Mouse (Mus musculus) MEL (cell line): ENCODE data around the gene Lnx2. TPM values are rescaled to one million over a fixed set of nuclear protein-coding genes. Genes with fewer than 3 reads are reported as not detected.
A peak's percentile ranks its signal among the peaks of the same experiment; 100 is the strongest.

Source experiments
- DNase-seq: peaks from one replicate; pipeline ENCODE4 v3.0.0; 2011; ENCODE audit warnings: low read depth, low spot score
- H3K27ac ChIP-seq: 2 replicates; pipeline ENCODE4 v1.5.1; 2012; ENCODE audit warnings: low read depth, mild to moderate bottlenecking, control low read depth, low read length, moderate library complexity; ENCODE audit not compliant: control insufficient read depth
- H3K27me3 ChIP-seq, 2 experiments: fragments of 150-350 bp in 1 of 2; sonication (generic) in 1 of 2; 2 replicates each; pipeline ENCODE4 v1.6.1; 2012; ENCODE audit warnings: low read length in 2 of 2, mild to moderate bottlenecking in 2 of 2, improper control_type of control experiment in 1 of 2, moderate library complexity in 1 of 2; ENCODE audit not compliant: insufficient read depth in 2 of 2, control insufficient read depth in 1 of 2
- H3K36me3 ChIP-seq, 2 experiments: 2 replicates each; pipeline ENCODE4 v1.6.1; 2012 to 2014; ENCODE audit warnings: low read length in 2 of 2, improper control_type of control experiment in 1 of 2, inconsistent platforms in 1 of 2, mild to moderate bottlenecking in 1 of 2; ENCODE audit not compliant: insufficient read depth in 2 of 2, control insufficient read depth in 1 of 2
- H3K4me1 ChIP-seq, 2 experiments: fragments of 150-350 bp in 1 of 2; sonication (generic) in 1 of 2; 2 replicates each; pipeline ENCODE4 v1.6.1; 2012; ENCODE audit warnings: low read length in 2 of 2, improper control_type of control experiment in 1 of 2, mild to moderate bottlenecking in 1 of 2; ENCODE audit not compliant: insufficient read depth in 2 of 2, control insufficient read depth in 1 of 2
- H3K4me3 ChIP-seq, 2 experiments: fragments of 150-350 bp in 1 of 2; sonication (generic) in 1 of 2; 2 replicates each; pipeline ENCODE4 v1.5.1; 2012; ENCODE audit warnings: low read depth in 2 of 2, low read length in 2 of 2, mild to moderate bottlenecking in 2 of 2, moderate library complexity in 2 of 2, control low read depth in 1 of 2, improper control_type of control experiment in 1 of 2; ENCODE audit not compliant: control insufficient read depth in 1 of 2, insufficient read depth in 1 of 2
- H3K79me2 ChIP-seq: 2 replicates; pipeline ENCODE4 v1.6.1; 2012; ENCODE audit warnings: mild to moderate bottlenecking, low read length, moderate library complexity; ENCODE audit not compliant: control insufficient read depth, poor library complexity, insufficient read depth
- H3K9ac ChIP-seq: 2 replicates; pipeline ENCODE4 v1.6.1; 2012; ENCODE audit warnings: low read depth, mild to moderate bottlenecking, control low read depth, low read length, moderate library complexity; ENCODE audit not compliant: control insufficient read depth, poor library complexity, severe bottlenecking
- H3K9me3 ChIP-seq: fragments of 150-350 bp; sonication (generic); replicated peaks from 2 replicates; pipeline ENCODE4 v1.6.1; 2012; ENCODE audit warnings: mild to moderate bottlenecking, low read length, improper control_type of control experiment, moderate library complexity; ENCODE audit not compliant: insufficient read depth
- BHLHE40 ChIP-seq: IDR thresholded peaks from 2 replicates; pipeline ENCODE4 v1.6.1; 2012; ENCODE audit warnings: low read depth, mild to moderate bottlenecking, inconsistent platforms, low read length, improper control_type of control experiment, borderline replicate concordance
- CHD2 ChIP-seq: IDR thresholded peaks from 2 replicates; pipeline ENCODE4 v1.6.1; 2011; ENCODE audit warnings: low read length, improper control_type of control experiment
- CTCF ChIP-seq, 3 experiments: IDR thresholded peaks in 2 of 3; conservative IDR thresholded peaks in 1 of 3; 2 replicates each; pipeline ENCODE4 v1.5.1; 2011 to 2012; ENCODE audit warnings: low read length in 3 of 3, low read depth in 2 of 3, mild to moderate bottlenecking in 2 of 3, improper control_type of control experiment in 1 of 3, inconsistent platforms in 1 of 3, mixed read lengths in 1 of 3, moderate library complexity in 1 of 3; ENCODE audit not compliant: control insufficient read depth in 1 of 3, insufficient read depth in 1 of 3, poor library complexity in 1 of 3, severe bottlenecking in 1 of 3
- E2F4 ChIP-seq: IDR thresholded peaks from 2 replicates; pipeline ENCODE4 v1.6.1; 2011; ENCODE audit warnings: low read depth, low read length, improper control_type of control experiment, borderline replicate concordance
- ELF1 ChIP-seq: IDR thresholded peaks from 2 replicates; pipeline ENCODE4 v1.6.1; 2014; ENCODE audit warnings: low read depth, mild to moderate bottlenecking, inconsistent platforms, low read length, improper control_type of control experiment, moderate library complexity
- EP300 ChIP-seq, 2 experiments: IDR thresholded peaks; 2 replicates each; pipeline ENCODE4 v1.6.1; 2011; ENCODE audit warnings: improper control_type of control experiment in 2 of 2, low read length in 2 of 2, low read depth in 1 of 2, mild to moderate bottlenecking in 1 of 2
- ETS1 ChIP-seq: IDR thresholded peaks from 2 replicates; pipeline ENCODE4 v1.6.1; 2012; ENCODE audit warnings: low read depth, mild to moderate bottlenecking, inconsistent platforms, low read length, improper control_type of control experiment, moderate library complexity
- GABPA ChIP-seq: IDR thresholded peaks from 2 replicates; pipeline ENCODE4 v1.6.1; 2012; ENCODE audit warnings: low read depth, mild to moderate bottlenecking, inconsistent platforms, low read length, improper control_type of control experiment, moderate library complexity
- GATA1 ChIP-seq: IDR thresholded peaks from 2 replicates; pipeline ENCODE4 v1.6.1; 2011; ENCODE audit warnings: low read depth, low read length, improper control_type of control experiment
- HCFC1 ChIP-seq: IDR thresholded peaks from 2 replicates; pipeline ENCODE4 v1.6.1; 2012; ENCODE audit warnings: low read depth, mild to moderate bottlenecking, inconsistent platforms, low read length, improper control_type of control experiment, moderate library complexity
- JUND ChIP-seq: IDR thresholded peaks from 2 replicates; pipeline ENCODE4 v1.6.1; 2011; ENCODE audit warnings: low read depth, mild to moderate bottlenecking, improper control_type of control experiment, low read length
- KAT2A ChIP-seq: conservative IDR thresholded peaks from 2 replicates; pipeline ENCODE4 v1.6.1; 2012; ENCODE audit warnings: low read depth, low read length, improper control_type of control experiment, inconsistent platforms
- MAX ChIP-seq: IDR thresholded peaks from 2 replicates; pipeline ENCODE4 v1.6.1; 2011; ENCODE audit warnings: low read length, improper control_type of control experiment
- MAZ ChIP-seq: IDR thresholded peaks from 2 replicates; pipeline ENCODE4 v1.6.1; 2012; ENCODE audit warnings: low read depth, mild to moderate bottlenecking, inconsistent platforms, low read length, improper control_type of control experiment
- MEF2A ChIP-seq: IDR thresholded peaks from 2 replicates; pipeline ENCODE4 v1.6.1; 2014; ENCODE audit warnings: low read depth, mild to moderate bottlenecking, inconsistent platforms, low read length, improper control_type of control experiment; ENCODE audit not compliant: poor library complexity, insufficient replicate concordance, severe bottlenecking; ENCODE audit errors: extremely low read depth
- MXI1 ChIP-seq: IDR thresholded peaks from 2 replicates; pipeline ENCODE4 v1.6.1; 2011; ENCODE audit warnings: mild to moderate bottlenecking, low read depth, low read length, improper control_type of control experiment
- MYB ChIP-seq: IDR thresholded peaks from 2 replicates; pipeline ENCODE4 v1.6.1; 2011; ENCODE audit warnings: mild to moderate bottlenecking, low read depth, low read length, improper control_type of control experiment
- MYC ChIP-seq: IDR thresholded peaks from 2 replicates; pipeline ENCODE4 v1.6.1; 2011; ENCODE audit warnings: low read depth, mild to moderate bottlenecking, low read length, improper control_type of control experiment, moderate library complexity
- NELFE ChIP-seq: IDR thresholded peaks from 2 replicates; pipeline ENCODE4 v1.6.1; 2011; ENCODE audit warnings: low read depth, low read length, improper control_type of control experiment
- NRF1 ChIP-seq: IDR thresholded peaks from 2 replicates; pipeline ENCODE4 v1.6.1; 2014; ENCODE audit warnings: low read depth, mild to moderate bottlenecking, inconsistent platforms, low read length, improper control_type of control experiment, moderate library complexity; ENCODE audit not compliant: poor library complexity, insufficient read depth, severe bottlenecking
- POLR2A ChIP-seq, 2 experiments: IDR thresholded peaks; 2 replicates each; pipeline ENCODE4 v1.6.1; 2011 to 2012; ENCODE audit warnings: low read length in 2 of 2, mild to moderate bottlenecking in 2 of 2, control low read depth in 1 of 2, improper control_type of control experiment in 1 of 2, low read depth in 1 of 2, moderate library complexity in 1 of 2; ENCODE audit not compliant: control insufficient read depth in 1 of 2, insufficient read depth in 1 of 2, poor library complexity in 1 of 2
- POLR2AphosphoS2 ChIP-seq: IDR thresholded peaks from 2 replicates; pipeline ENCODE4 v1.6.1; 2011; ENCODE audit warnings: low read length, improper control_type of control experiment
- POLR2AphosphoS5 ChIP-seq: IDR thresholded peaks from 2 replicates; pipeline ENCODE4 v1.6.1; 2012; ENCODE audit warnings: low read depth, borderline replicate concordance, mild to moderate bottlenecking, inconsistent platforms, low read length, moderate library complexity, mixed read lengths
- RAD21 ChIP-seq: IDR thresholded peaks from 2 replicates; pipeline ENCODE4 v1.6.1; 2011; ENCODE audit warnings: mild to moderate bottlenecking, low read depth, low read length, improper control_type of control experiment
- RCOR1 ChIP-seq: IDR thresholded peaks from 2 replicates; pipeline ENCODE4 v1.6.1; 2012; ENCODE audit warnings: low read depth, mild to moderate bottlenecking, inconsistent platforms, low read length, improper control_type of control experiment
- SIN3A ChIP-seq: IDR thresholded peaks from 2 replicates; pipeline ENCODE4 v1.6.1; 2012; ENCODE audit warnings: low read length, improper control_type of control experiment, inconsistent platforms
- SMC3 ChIP-seq: IDR thresholded peaks from 2 replicates; pipeline ENCODE4 v1.6.1; 2011; ENCODE audit warnings: low read depth, low read length, improper control_type of control experiment
- TBP ChIP-seq: IDR thresholded peaks from 2 replicates; pipeline ENCODE4 v1.8.0; 2011; ENCODE audit warnings: low read depth, low read length, improper control_type of control experiment
- TCF12 ChIP-seq: IDR thresholded peaks from 2 replicates; pipeline ENCODE4 v1.6.1; 2014; ENCODE audit warnings: low read depth, mild to moderate bottlenecking, inconsistent platforms, low read length, improper control_type of control experiment, moderate library complexity
- UBTF ChIP-seq: IDR thresholded peaks from 2 replicates; pipeline ENCODE4 v1.6.1; 2012; ENCODE audit warnings: low read depth, mild to moderate bottlenecking, inconsistent platforms, low read length, improper control_type of control experiment, moderate library complexity, borderline replicate concordance; ENCODE audit not compliant: insufficient read depth
- USF1 ChIP-seq: IDR thresholded peaks from 2 replicates; pipeline ENCODE4 v1.6.1; 2014; ENCODE audit warnings: low read depth, mild to moderate bottlenecking, inconsistent platforms, low read length, improper control_type of control experiment, moderate library complexity
- ZC3H11A ChIP-seq: IDR thresholded peaks from 2 replicates; pipeline ENCODE4 v1.6.1; 2012; ENCODE audit warnings: low read depth, mild to moderate bottlenecking, inconsistent platforms, low read length, improper control_type of control experiment
- ZKSCAN1 ChIP-seq: IDR thresholded peaks from 2 replicates; pipeline ENCODE4 v1.6.1; 2012; ENCODE audit warnings: low read depth, mild to moderate bottlenecking, inconsistent platforms, low read length, improper control_type of control experiment, moderate library complexity
- ZMIZ1 ChIP-seq: IDR thresholded peaks from 2 replicates; pipeline ENCODE4 v1.6.1; 2012; ENCODE audit warnings: low read depth, mild to moderate bottlenecking, inconsistent platforms, low read length, improper control_type of control experiment, moderate library complexity
- ZNF384 ChIP-seq: IDR thresholded peaks from 2 replicates; pipeline ENCODE4 v1.6.1; 2012; ENCODE audit warnings: low read depth, mild to moderate bottlenecking, inconsistent platforms, low read length, improper control_type of control experiment
- polyA plus RNA-seq, 2 experiments: library from polyadenylated mRNA; stranded (reverse) in 1 of 2; unstranded in 1 of 2; fragments of >175 nt in 1 of 2; fragments of >200 nt in 1 of 2; gene quantifications; 2 replicates each; pipeline versions ENCODE4 v1.2.1 to v1.2.4; 2012; ENCODE audit warnings: low replicate concordance in 2 of 2, low read depth in 1 of 2; ENCODE audit not compliant: insufficient read length in 2 of 2, insufficient read depth in 1 of 2, missing spikeins in 1 of 2
- total RNA-seq: library from RNA; depleted of rRNA; stranded (reverse); fragments of 300-350 nt; gene quantifications from 2 replicates; pipeline ENCODE4 v1.2.3, GENCODE M21; 2012

Lnx2 gene
- total and polyA plus RNA-seq, 3 experiments: 22.0 to 26.1 TPM; not detected in 1

DNA sequence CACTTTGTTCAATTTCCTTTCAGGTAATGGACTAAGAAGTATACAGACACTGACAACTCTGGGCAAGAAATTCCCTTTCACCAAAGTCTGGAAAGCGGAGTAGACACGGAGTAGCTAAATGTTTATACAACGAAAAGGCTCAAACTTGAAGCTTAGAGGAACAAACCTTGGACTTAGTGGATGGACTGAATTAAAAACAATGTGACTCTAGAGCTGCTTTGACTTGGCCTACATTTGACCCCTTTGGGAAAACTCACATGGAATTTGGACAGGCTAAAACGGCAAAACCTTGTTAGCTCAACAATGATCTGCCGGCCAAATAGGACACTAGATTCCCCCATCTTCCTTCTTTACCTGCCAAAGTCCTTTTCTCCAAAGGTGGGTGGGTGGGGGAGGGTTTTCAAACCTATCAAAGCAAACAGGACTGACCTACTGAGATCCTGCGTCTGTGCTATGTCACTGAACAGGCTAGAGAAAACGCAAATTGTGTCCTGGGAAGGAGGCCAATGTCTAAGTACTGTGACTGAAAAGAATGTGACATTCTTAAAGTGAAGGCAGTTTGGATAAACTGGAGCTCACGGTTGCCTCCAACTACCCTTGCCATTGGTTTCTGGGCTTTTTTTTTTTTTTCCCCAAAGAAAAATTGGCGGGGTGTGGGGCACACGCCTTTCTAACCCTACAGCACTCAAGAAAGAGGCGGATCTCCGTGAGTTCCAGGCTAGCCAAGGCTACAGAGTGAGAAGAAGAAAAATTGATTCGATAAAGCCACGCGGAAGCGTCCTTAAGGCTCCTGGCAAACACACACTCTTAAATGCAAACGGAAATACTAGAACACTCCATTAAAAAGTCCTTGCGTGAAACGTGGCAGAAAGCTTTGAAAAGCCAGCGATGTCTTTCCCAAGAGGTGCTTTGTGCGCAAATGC is 1.0 kb downstream of the Lnx2 start:
- H3K4me1 ChIP-seq: peaks cover 8 to 26% of the 10 kb centered on the region in 2 experiments
- H3K9ac ChIP-seq: peak overlapping the region; percentile 96
- no peaks in the 10 kb centered on the region for H3K27me3 ChIP-seq
- H3K79me2 ChIP-seq: peaks cover 81% of the 10 kb centered on the region
- peak overlapping the region; percentile 73 for H3K27ac ChIP-seq
- H3K36me3 ChIP-seq: peaks cover 15 to 32% of the 10 kb centered on the region in 2 experiments
- H3K9me3 ChIP-seq: no peaks in the 10 kb centered on the region
- DNase-seq: peak; percentile 84
- H3K4me3 ChIP-seq: peak overlapping the region; percentile 92 to 97
- peak; percentile 89 for TF ChIP-seq MXI1
- TF ChIP-seq GABPA: no peak
- TF ChIP-seq JUND: no peak
- 0 out of 2 replicates have a peak, but pooled peaks have one; percentile 6 for TF ChIP-seq GATA1
- no peak for TF ChIP-seq POLR2AphosphoS2
- TF ChIP-seq ZNF384: peak; percentile 91
- TF ChIP-seq ZMIZ1: no peak
- TF ChIP-seq ELF1: no peak
- no peak for TF ChIP-seq MAZ
- TF ChIP-seq ETS1: no peak
- TF ChIP-seq RCOR1: no peak
- TF ChIP-seq SIN3A: peak; percentile 70
- no peak for TF ChIP-seq MEF2A
- TF ChIP-seq POLR2AphosphoS5: no peak
- TF ChIP-seq TCF12: no peak; the same call in 1 of the 2 replicates
- peak in 1 of 2 experiments; percentile 17; a peak in 1 of 4 replicates for TF ChIP-seq EP300 (IDR thresholded peaks at IDR 0.05; ENCODE audit: low read depth in 1 of 2, low read length in 2 of 2)
- TF ChIP-seq NELFE: no peak
- TF ChIP-seq UBTF: no peak
- TF ChIP-seq SMC3: no peak
- peak; percentile 59; the same call in 1 of the 2 replicates for TF ChIP-seq TBP
- TF ChIP-seq NRF1: no peak
- peak; percentile 55; the same call in 1 of the 2 replicates for TF ChIP-seq MAX
- no peak for TF ChIP-seq ZKSCAN1
- TF ChIP-seq ZC3H11A: no peak
- no peak for TF ChIP-seq RAD21
- no peak for TF ChIP-seq BHLHE40
- TF ChIP-seq E2F4: peak; percentile 73; the same call in 1 of the 2 replicates
- no peak; a peak in 1 of 4 replicates for TF ChIP-seq POLR2A (IDR thresholded peaks at IDR 0.05; ENCODE audit: control insufficient read depth in 1 of 2, insufficient read depth in 1 of 2, low read depth in 1 of 2, low read length in 2 of 2, poor library complexity in 1 of 2)
- TF ChIP-seq KAT2A: no peak
- TF ChIP-seq MYB: no peak
- no peak for TF ChIP-seq CHD2
- no peak for TF ChIP-seq HCFC1
- TF ChIP-seq USF1: no peak
- TF ChIP-seq CTCF (IDR thresholded peaks at IDR 0.05 in 2 of 3, conservative IDR thresholded peaks at IDR 0.05 in 1 of 3; ENCODE audit: control insufficient read depth in 1 of 3, insufficient read depth in 1 of 3, low read depth in 2 of 3, low read length in 3 of 3, poor library complexity in 1 of 3, severe bottlenecking in 1 of 3): no peak
- peak; percentile 91 for TF ChIP-seq MYC
